Mouse (Mus musculus): ENCODE results near the gene Iffo2.

Gene Iffo2

GRCm38 (mm10) chr4:139526475-139526874 lies 3.9 kb upstream of the Iffo2 start:
- no peak for DNase-seq (ENCODE audit: inconsistent age in 2 of 2, low spot score in 1 of 2)

- DNase-seq (ENCODE audit: inconsistent age in 2 of 2, low spot score in 1 of 2): no peak
Observed at GRCm38 (mm10) chr4:139532081-139532480, 1.7 kb downstream of the Iffo2 start.

GRCm38 (mm10) chr4:139535127-139535695 lies 4.9 kb downstream of the Iffo2 start:
- peak; percentile 68 to 70 for DNase-seq (ENCODE audit: inconsistent age in 2 of 2, low spot score in 1 of 2)

DNA sequence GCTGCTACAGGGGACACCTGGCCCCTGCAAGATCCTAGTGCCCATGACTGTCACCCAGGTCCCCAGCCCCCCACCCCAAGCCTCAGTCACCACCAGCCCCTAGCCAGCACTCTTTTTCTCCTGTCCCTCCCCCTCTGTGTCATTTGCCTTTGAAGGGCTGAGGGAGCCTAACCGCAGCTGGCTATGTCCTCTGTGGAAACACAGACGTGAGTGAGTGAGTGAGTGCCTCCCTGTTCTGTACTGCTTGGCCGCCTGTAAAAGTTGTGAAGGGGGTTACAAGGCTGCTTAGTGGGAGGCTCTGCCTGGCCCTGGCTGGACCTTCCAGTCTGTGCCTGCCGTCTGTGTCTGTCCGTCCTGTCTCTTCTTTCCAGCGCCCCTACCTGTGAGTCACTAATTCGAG lies 5.4 kb downstream of the Iffo2 start:
- no peak for DNase-seq (ENCODE audit: inconsistent age in 2 of 2, low spot score in 1 of 2)

- no peak for DNase-seq (ENCODE audit: inconsistent age in 2 of 2, low spot score in 1 of 2)
Observed at GRCm38 (mm10) chr4:139536706-139537105, 6.4 kb downstream of the Iffo2 start.

DNA sequence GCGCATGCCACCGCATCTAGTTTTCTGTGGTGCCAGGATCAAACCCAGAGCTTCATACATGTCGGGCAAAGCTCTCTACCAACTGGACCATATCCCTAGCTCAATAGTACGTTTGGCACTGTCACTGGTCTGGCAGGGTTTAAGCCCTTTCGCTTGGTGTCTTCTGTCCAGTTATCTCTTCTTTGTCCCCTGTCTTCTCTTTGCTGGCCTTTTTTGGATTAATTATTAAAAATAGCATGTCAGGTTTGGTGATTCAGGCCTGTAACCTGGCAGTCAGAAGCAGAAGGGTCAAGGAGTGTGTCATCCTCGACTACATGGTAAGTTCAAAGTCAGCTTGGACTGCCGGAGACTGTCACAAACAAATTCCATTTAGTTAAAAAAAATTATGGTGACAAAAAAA lies 10.4 kb downstream of the Iffo2 start:
- DNase-seq (ENCODE audit: inconsistent age in 2 of 2, low spot score in 1 of 2): no peak

- no peak for DNase-seq (ENCODE audit: inconsistent age in 2 of 2, low spot score in 1 of 2)
Observed at GRCm38 (mm10) chr4:139545791-139546190, 15.4 kb downstream of the Iffo2 start.

- DNase-seq (ENCODE audit: inconsistent age in 2 of 2, low spot score in 1 of 2): no peak
Observed at GRCm38 (mm10) chr4:139549448-139549847, 19.1 kb downstream of the Iffo2 start.

GRCm38 (mm10) chr4:139555235-139555634 lies 24.9 kb downstream of the Iffo2 start:
- DNase-seq (ENCODE audit: inconsistent age in 2 of 2, low spot score in 1 of 2): no peak

- no peak for DNase-seq (ENCODE audit: inconsistent age in 2 of 2, low spot score in 1 of 2)
Observed at GRCm38 (mm10) chr4:139555951-139556350, 25.6 kb downstream of the Iffo2 start.

DNA sequence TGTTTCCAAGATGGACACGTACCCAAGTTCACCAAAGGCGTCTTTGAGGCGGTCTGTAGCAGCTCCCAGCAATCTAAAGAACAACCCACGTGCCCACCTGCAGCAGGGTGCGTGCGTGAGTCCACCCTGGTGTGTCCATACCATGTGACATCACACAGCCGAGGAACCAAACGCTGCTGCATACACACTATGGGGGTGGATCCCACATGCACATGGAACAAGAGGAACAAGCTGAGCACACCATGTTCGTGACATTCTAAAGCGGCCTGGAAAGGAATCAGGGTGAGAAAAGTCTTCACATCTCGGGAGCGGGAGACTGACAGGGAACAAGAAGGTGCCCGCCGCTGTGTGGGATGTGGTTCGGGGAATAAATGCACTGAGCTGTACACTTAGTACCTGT lies 38.0 kb downstream of the Iffo2 start:
- no peak for DNase-seq (ENCODE audit: inconsistent age in 2 of 2, low spot score in 1 of 2)

DNA sequence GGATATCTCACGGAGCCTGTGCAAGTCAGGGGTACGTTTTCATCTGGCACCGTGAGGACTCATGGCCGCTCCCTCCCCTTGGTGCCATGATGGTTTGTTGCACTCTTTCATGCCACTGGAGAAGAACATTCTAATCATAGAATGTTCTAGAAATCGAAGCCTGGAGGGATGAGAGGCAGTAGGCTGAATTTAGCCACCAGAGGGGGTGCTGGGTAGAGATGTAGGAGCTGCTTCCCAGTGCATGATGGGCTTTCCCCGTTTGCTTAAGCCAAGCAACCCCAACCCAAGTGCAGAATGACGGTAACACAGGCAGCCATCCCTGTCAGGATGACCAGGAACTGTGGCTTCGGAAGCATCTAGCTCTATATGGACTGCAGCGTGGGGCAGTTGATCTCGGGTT lies 40.4 kb downstream of the Iffo2 start:
- DNase-seq (ENCODE audit: inconsistent age in 2 of 2, low spot score in 1 of 2): peak in 1 of 2 experiments; percentile 55

DNA sequence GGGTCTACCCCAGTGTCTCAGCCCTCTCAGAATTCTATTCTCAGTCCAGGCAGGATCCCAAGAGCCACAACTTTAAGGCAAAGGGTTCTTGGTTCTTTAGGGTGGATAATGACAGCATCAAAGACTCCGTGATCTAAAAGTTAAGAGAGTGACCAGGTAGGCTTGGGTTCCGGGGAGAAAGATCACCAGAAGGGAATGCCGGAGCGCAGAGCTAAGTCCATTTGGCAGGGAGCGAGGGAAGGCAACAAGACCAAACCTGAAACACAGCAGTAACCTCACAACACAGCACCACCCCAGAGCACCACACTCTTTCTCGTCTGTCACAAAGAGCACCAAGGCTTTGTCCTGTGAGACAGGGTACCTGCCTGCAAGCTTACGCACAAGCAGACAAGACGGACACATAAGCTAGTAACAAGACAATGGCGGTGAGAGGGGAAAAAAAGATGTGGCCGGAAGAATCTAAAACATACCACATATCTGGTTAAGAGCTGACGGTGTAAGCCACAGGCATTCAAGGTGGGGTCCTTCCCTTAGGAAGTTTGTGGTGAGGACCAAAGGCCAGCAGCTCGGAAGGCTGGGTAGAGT lies 42.7 kb downstream of the Iffo2 start:
- peak in 1 of 2 experiments; percentile 30 for DNase-seq (ENCODE audit: inconsistent age in 2 of 2, low spot score in 1 of 2)

- DNase-seq (ENCODE audit: inconsistent age in 2 of 2, low spot score in 1 of 2): peak; percentile 99 to 100
Observed at GRCm38 (mm10) chr4:139574156-139574798, 43.9 kb downstream of the Iffo2 start.

- peak in 1 of 2 experiments; percentile 71 for DNase-seq (ENCODE audit: inconsistent age in 2 of 2, low spot score in 1 of 2)
Observed at GRCm38 (mm10) chr4:139574799-139575672, 44.7 kb downstream of the Iffo2 start.

GRCm38 (mm10) chr4:139575673-139576003 lies 45.3 kb downstream of the Iffo2 start:
- no peak for DNase-seq (ENCODE audit: inconsistent age in 2 of 2, low spot score in 1 of 2)

DNA sequence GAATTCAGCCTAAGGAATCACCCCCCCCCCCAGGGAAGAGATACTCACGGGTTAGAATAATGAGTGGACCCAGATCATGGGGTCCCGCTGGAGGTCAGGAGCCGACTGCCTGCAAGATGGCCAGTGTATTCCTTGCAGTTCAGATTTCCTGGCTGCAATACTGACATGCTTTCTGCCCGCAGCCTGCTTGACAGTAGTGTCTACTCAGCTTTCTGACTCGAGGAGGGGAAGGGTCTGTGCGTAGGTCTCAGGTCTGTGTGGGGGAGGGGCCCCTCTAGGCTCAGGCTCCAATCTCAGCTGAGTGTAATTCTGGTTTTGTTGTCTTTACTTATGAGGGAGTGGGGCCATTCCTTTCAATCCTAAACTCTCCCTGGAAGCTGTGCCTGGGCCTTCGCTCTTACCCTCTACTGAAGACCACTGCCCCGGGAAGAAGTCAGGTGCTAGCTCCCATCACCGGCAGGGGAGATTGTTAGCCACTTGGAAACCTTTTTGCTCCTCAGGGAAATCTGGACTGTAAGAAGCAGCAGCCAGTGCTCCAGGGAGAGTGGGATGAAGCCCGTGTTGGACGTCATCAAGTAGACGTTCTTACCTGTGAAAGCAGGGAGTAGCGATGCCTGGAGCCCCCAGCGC lies 46.0 kb downstream of the Iffo2 start:
- DNase-seq (ENCODE audit: inconsistent age in 2 of 2, low spot score in 1 of 2): peak in 1 of 2 experiments; percentile 51

DNA sequence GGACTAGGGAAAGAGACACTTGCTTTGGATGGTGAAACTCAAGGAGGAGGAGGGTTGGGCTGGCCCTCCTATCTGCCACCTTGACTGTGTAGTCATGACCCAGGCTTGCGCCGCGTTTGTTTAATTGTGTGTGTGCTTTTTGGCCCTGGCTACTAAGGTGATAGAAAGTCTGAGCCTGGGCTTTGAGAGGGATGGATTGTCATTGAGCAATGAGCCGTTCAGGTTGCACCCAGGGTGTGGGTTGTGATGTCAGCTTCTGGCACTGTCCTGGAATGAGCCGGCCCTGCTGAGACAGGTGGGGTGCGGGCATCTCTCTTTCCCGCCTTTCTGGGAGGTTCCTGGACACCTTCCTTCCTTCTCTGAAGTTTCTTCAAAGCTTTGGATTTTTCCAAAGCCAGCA lies 46.7 kb downstream of the Iffo2 start:
- DNase-seq (ENCODE audit: inconsistent age in 2 of 2, low spot score in 1 of 2): no peak

- peak in 1 of 2 experiments; percentile 19 for DNase-seq (ENCODE audit: inconsistent age in 2 of 2, low spot score in 1 of 2)
Observed at GRCm38 (mm10) chr4:139578389-139578788, 48.0 kb downstream of the Iffo2 start.

DNA sequence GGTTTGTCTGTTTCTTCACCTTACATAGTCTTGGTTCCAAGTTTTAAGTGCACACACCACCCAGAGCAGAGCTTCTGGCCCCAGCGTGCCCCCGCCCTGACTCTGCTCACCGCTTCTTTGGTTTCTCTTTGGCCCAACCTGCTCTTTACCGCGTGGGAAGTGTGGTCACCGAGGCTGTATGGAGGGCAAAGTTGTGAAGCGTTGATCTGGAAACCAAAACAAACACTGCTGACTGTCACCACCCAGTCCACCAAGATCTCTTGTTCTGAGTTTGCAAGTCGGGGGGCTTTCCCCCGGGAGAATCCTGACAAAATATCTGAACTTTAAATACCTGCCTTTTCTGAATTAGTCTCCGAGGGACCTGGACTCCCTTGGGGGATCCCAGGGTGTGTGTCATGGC lies 48.7 kb downstream of the Iffo2 start:
- DNase-seq (ENCODE audit: inconsistent age in 2 of 2, low spot score in 1 of 2): no peak

GRCm38 (mm10) chr4:139579466-139579865 lies 49.1 kb downstream of the Iffo2 start:
- peak in 1 of 2 experiments; percentile 37 for DNase-seq (ENCODE audit: inconsistent age in 2 of 2, low spot score in 1 of 2)
